Mouse (Mus musculus) neural tube, embryonic 13.5 days (tissue): ENCODE measurements around the gene Mef2c. TPM values are rescaled to one million over a fixed set of nuclear protein-coding genes. Genes with fewer than 3 reads are reported as not detected.

ENCODE experiments used
- ATAC-seq: fragments of 200-750 bp; cut with Nextera tagmentation; 2 replicates; pipeline ENCODE4 v1.8.0; 2017; ENCODE audit warnings: low read depth, mild to moderate bottlenecking, moderate TSS enrichment, moderate library complexity
- H3K27ac ChIP-seq: fragments of 300-500 bp; sonication (generic); replicated peaks from 2 replicates; pipeline ENCODE4 v1.5.1; 2015; ENCODE audit warnings: moderate library complexity, mild to moderate bottlenecking, inconsistent platforms
- H3K27me3 ChIP-seq: fragments of 300-500 bp; sonication (generic); 2 replicates; pipeline ENCODE4 v1.6.1; 2015; ENCODE audit warnings: mild to moderate bottlenecking, inconsistent platforms
- H3K36me3 ChIP-seq: fragments of 300-500 bp; sonication (generic); 2 replicates; pipeline ENCODE4 v1.6.1; 2015; ENCODE audit warnings: mild to moderate bottlenecking, inconsistent platforms
- H3K4me1 ChIP-seq: fragments of 300-500 bp; sonication (generic); replicated peaks from 2 replicates; pipeline ENCODE4 v1.6.1; 2015; ENCODE audit warnings: inconsistent platforms
- H3K4me2 ChIP-seq: fragments of 300-500 bp; sonication (generic); 2 replicates; pipeline ENCODE4 v1.6.1; 2015; ENCODE audit warnings: inconsistent platforms, mild to moderate bottlenecking, moderate library complexity
- H3K4me3 ChIP-seq: fragments of 300-500 bp; sonication (generic); 2 replicates; pipeline ENCODE4 v1.5.1; 2015; ENCODE audit warnings: mild to moderate bottlenecking, inconsistent platforms
- H3K9ac ChIP-seq: fragments of 300-500 bp; sonication (generic); 2 replicates; pipeline ENCODE4 v1.6.1; 2015; ENCODE audit warnings: moderate library complexity, mild to moderate bottlenecking, inconsistent platforms
- H3K9me3 ChIP-seq: fragments of 300-500 bp; sonication (generic); 2 replicates; pipeline ENCODE4 v1.6.1; 2016; ENCODE audit warnings: inconsistent platforms
- WGBS: fragments of 180-500 bp; shearing (Covaris S2); methylation state at CpG from one replicate; pipeline ENCODE4 v1.1.7; 2015; 5-methylcytosine and 5-hydroxymethylcytosine counted together
- polyA plus RNA-seq: library from polyadenylated mRNA; unstranded; fragments of >200 nt; fragmentation: Nextera tagmentation; extraction: Ambion mirVana; gene quantifications from 2 replicates; pipeline ENCODE4 v1.2.1, GENCODE M21; 2015

Mef2c gene
- polyA plus RNA-seq, 1 experiment from 2014 or later, result 31.6 TPM

DNA sequence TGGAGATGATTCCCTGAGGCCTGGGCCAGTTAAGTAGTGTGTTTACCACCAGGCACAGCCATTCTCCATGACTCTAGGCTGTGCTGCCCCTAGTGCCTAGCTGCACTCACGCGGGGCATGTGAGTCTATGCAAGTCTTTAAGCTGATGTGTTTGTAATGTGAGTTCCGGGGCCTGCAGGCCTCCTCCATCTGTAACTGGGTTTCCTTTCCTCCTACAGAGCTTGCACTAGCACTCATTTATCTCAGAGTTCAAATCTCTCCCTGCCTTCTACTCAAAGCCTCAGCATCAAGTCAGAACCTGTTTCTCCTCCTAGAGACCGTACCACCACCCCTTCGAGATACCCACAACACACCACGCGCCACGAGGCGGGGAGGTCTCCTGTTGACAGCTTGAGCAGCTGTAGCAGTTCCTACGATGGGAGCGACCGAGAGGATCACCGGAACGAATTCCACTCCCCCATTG, 158.3 kb downstream of the Mef2c start:
- Histone ChIP-seq H3K9ac (peak overlapping the region; percentile 5; the same call in 1 of the 2 replicates), H3K27me3 (no peaks in the 10 kb centered on the region), H3K27ac (no peak overlapping the region), H3K4me1 (peaks cover 13% of the 10 kb centered on the region), H3K4me3 (no peak overlapping the region), H3K36me3 (no peaks in the 10 kb centered on the region), H3K4me2 (peak overlapping the region; percentile 18; the same call in 1 of the 2 replicates), H3K9me3 (no peaks in the 10 kb centered on the region)
- 0 out of 2 replicates have a peak, but pooled peaks have one; percentile 44 for ATAC-seq
- WGBS, result 44% methylated on average over 14 of the region's 14 CpGs

DNA sequence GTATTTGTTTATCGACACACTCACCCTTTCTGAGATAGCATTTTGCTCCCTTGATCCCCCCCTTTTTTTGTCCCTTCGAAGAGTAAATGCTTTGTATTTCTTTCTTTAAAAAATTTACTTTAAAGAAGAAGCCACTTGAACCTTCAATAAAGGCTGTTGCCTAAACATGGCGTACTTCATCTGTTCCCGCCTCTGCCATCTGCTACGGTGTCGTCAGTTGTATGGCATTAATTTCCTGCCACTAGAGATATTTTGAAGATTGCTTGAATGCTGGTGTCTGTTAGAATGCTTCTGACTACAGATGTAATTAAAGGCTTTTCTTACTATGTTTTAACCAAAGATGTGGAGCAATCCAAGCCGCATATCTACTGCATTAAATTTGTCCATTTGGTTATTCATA, 162.3 kb downstream of the Mef2c start:
- H3K9ac ChIP-seq, result no peak overlapping the region
- ATAC-seq, result no peak
- WGBS, result 89% methylated on average over 7 of the region's 7 CpGs
- H3K4me1 ChIP-seq, result peaks cover 9% of the 10 kb centered on the region
- no peak overlapping the region for H3K4me2 ChIP-seq
- no peak overlapping the region for H3K27ac ChIP-seq
- no peaks in the 10 kb centered on the region for H3K27me3 ChIP-seq
- no peaks in the 10 kb centered on the region for H3K36me3 ChIP-seq
- no peaks in the 10 kb centered on the region for H3K9me3 ChIP-seq
- H3K4me3 ChIP-seq, result no peak overlapping the region

DNA sequence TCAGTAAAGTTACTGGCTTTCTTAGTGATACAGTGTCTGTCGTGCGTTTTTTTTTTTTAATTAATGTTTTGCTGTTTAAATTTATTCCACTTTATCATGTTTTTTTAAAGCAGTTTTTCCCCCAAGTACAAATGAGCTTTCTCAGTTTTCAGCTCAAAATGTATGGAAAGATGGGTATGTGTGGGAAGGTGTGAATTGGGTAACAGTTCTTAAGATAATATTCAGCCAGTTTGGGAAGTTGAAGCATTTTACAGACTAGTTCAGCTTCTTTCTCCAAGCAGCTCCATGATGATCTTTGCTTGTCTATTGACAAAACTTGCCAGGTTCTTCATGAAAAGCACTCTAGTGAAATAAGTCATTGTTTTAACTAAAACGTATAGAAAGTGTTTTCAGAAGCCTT, 163.2 kb downstream of the Mef2c start:
- ATAC-seq, result no peak
- WGBS, result 90% methylated on average over 3 of the region's 3 CpGs

DNA sequence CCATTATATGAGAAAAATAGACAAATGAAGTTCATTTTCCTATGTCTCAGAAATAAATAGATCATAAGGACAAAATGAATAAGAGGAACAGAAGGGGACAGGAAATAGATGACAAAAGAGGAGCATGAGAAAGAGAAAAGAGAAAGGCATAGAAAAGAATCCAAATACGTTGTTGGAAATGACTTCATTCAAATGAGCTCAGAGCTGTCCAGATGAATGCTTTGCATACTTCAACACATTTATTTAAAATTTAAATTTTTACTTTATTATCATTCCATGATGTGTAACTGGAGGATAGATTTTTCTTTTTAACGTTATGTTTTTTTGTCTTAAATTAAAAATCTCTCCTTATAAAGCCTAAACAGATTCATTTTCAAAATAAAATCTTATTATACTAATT, 203.8 kb downstream of the Mef2c start:
- Histone ChIP-seq H3K9me3 (no peaks in the 10 kb centered on the region), H3K36me3 (no peaks in the 10 kb centered on the region), H3K4me3 (no peak overlapping the region), H3K27me3 (peaks cover 1% of the 10 kb centered on the region), H3K4me2 (no peak overlapping the region), H3K4me1 (peaks cover under 1% of the 10 kb centered on the region), H3K27ac (no peak overlapping the region), H3K9ac (no peak overlapping the region)
- no peak for ATAC-seq
- 78% methylated on average over 2 of the region's 2 CpGs for WGBS

More for the DNA sequence above, 163.2 kb downstream of the Mef2c start:
- no peaks in the 10 kb centered on the region for H3K9me3 ChIP-seq
- H3K4me1 ChIP-seq, result peaks cover 4% of the 10 kb centered on the region; the same call in 1 of the 2 replicates
- no peak overlapping the region for H3K27ac ChIP-seq
- no peaks in the 10 kb centered on the region for H3K36me3 ChIP-seq
- H3K4me2 ChIP-seq, result no peak overlapping the region
- H3K4me3 ChIP-seq, result no peak overlapping the region
- no peak overlapping the region for H3K9ac ChIP-seq
- no peaks in the 10 kb centered on the region for H3K27me3 ChIP-seq

DNA sequence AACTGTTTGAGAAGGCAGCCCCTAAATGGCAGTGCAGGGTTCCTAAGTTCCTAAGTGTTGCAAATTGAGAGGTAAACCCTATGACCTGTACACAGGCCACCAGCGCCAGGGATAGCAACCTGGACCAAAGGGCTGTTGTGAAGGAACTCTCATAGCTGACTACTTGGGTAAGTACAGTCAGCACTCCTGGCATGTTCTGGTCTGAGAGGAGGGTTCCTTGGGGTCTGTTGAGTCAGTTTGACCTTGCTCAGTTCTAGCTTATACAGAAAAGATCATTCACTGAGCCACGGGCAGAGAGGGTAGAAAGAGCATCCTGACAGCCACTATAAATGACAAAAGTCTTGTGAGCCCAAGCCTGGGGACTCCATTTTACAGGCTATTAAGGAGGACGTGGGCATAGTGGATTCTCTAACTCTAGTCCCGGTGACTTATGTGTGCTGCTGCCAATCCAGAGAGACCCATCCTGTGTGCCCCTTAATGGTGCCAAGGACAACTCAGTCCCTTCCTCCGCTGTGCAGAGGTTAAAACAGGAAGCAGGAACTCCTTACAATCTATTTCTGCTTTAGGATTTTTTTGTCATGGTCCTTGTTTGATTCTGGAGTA, 209.0 kb downstream of the Mef2c start:
- Histone ChIP-seq H3K9me3 (no peaks in the 10 kb centered on the region), H3K4me2 (peak overlapping the region; percentile 69), H3K27me3 (peaks cover 17% of the 10 kb centered on the region), H3K36me3 (no peaks in the 10 kb centered on the region), H3K4me3 (0 out of 2 replicates have a peak overlapping the region, but pooled peaks have one; percentile 84), H3K27ac (peak overlapping the region; percentile 20), H3K9ac (peak overlapping the region; percentile 1; the same call in 1 of the 2 replicates), H3K4me1 (peaks cover 38% of the 10 kb centered on the region)
- 11% methylated on average over 5 of the region's 5 CpGs for WGBS
- no peak for ATAC-seq

DNA sequence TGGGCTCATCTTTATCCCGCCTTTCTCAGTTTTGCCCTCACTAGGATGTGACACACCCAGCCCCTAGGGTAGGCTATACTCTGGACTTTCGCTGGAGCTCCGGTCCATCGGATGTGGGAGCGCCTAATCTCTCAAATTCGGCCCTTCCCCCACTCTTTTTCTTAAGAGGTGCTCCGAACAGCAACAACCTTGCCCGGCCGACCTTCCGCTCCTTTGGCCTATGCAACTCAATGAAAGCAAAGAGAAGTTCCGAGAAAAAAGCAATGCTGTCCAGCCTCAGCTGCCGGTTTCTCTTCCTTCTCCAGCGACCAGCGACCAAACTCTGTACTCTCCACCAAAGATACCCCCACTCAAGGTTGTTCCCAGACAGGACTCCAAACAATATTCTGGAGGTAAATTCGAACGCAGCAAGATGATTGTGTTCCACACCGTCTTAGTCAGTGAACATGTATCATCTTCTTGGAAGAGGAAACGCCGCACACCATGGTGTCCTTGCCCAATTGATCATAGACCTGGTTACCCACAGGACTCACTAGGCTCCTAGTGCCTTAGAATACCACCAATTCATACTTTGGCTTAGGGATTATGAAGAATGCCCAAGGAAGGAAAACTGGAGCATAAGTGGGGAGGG, 209.9 kb downstream of the Mef2c start:
- Histone ChIP-seq H3K4me3 (peak overlapping the region; percentile 84), H3K4me2 (peak overlapping the region; percentile 69), H3K9ac (peak overlapping the region; percentile 100), H3K27me3 (peaks cover 25% of the 10 kb centered on the region), H3K27ac (peak overlapping the region; percentile 100), H3K9me3 (no peaks in the 10 kb centered on the region), H3K4me1 (peaks cover 47% of the 10 kb centered on the region), H3K36me3 (no peaks in the 10 kb centered on the region)
- no peak for ATAC-seq
- WGBS, result 1% methylated on average over 19 of the region's 19 CpGs

DNA sequence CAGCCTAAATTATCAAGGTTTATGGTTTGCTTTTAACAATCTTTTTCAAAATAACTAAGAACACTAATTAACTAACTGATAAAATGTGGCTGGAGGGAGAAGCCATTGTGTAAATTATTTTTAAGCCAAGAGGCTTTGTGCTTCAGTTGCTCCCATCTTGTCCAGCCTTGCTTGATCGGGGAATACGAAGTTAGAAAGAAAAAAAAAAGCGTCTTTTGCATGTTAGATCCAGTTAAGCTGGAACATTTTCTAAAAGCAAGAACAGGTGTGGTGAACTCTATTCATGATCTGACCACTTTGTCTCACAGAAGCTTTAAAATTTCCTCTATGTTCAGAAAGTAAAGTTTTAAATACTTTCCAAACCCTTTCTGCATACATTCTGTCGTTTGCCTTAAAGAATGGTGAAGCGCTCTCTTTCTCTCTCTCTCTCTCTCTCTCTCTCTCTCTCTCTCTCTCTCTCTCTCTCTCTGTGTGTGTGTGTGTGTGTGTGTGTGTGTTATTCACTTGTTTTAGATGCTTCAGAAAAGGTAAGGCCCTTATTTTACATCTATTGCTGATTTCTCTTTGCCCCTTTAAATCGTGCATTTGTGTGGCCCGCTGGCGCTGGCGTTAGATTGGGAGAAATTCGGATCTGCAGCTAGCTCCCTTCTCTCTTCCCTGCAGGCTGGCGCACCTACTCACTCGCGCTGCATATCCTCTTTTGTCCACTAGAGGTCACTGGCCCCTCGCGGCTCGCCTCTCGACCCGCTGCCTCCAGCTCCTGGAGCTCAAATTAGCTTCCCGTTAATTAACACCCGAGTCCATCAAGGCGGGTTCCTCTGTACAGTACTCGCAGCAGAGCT, 210.9 kb downstream of the Mef2c start:
- ATAC-seq, result peak; percentile 90
- peaks cover 51% of the 10 kb centered on the region for H3K4me1 ChIP-seq
- H3K36me3 ChIP-seq, result no peaks in the 10 kb centered on the region
- peaks cover 25% of the 10 kb centered on the region for H3K27me3 ChIP-seq
- H3K27ac ChIP-seq, result peak overlapping the region; percentile 100
- no peaks in the 10 kb centered on the region for H3K9me3 ChIP-seq
- peak overlapping the region; percentile 84 for H3K4me3 ChIP-seq
- H3K4me2 ChIP-seq, result peak overlapping the region; percentile 69
- 1% methylated on average over 22 of the region's 22 CpGs for WGBS
- peak overlapping the region; percentile 100 for H3K9ac ChIP-seq

DNA sequence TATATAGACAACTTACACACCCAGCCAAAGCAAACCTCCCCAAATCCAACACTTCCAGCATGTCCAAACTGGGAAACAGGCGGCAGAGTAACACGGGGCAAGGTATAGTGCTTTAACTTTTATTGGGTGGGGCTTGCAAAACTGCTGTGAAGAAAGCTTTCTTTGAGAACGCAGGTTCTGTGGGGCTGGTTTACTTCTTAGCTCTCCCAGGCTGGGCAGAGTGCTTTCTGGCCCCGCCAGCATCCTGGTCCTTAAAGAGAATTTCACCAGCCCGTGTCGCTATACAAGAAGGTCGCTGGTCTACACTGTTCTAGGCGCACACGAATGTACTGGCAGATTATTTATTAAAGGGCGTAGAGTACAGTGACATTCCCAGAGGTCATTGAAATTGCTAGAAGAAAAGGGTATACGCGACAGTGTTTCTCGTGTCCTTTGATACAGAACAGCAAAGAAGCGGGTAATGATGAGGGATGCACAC, 211.5 kb downstream of the Mef2c start:
- Histone ChIP-seq H3K9me3 (no peaks in the 10 kb centered on the region), H3K4me2 (peak overlapping the region; percentile 69), H3K36me3 (no peaks in the 10 kb centered on the region), H3K27me3 (peaks cover 25% of the 10 kb centered on the region), H3K27ac (peak overlapping the region; percentile 100), H3K9ac (peak overlapping the region; percentile 100), H3K4me1 (peaks cover 51% of the 10 kb centered on the region), H3K4me3 (peak overlapping the region; percentile 84)
- 2% methylated on average over 14 of the region's 14 CpGs for WGBS
- ATAC-seq, result peak; percentile 57

DNA sequence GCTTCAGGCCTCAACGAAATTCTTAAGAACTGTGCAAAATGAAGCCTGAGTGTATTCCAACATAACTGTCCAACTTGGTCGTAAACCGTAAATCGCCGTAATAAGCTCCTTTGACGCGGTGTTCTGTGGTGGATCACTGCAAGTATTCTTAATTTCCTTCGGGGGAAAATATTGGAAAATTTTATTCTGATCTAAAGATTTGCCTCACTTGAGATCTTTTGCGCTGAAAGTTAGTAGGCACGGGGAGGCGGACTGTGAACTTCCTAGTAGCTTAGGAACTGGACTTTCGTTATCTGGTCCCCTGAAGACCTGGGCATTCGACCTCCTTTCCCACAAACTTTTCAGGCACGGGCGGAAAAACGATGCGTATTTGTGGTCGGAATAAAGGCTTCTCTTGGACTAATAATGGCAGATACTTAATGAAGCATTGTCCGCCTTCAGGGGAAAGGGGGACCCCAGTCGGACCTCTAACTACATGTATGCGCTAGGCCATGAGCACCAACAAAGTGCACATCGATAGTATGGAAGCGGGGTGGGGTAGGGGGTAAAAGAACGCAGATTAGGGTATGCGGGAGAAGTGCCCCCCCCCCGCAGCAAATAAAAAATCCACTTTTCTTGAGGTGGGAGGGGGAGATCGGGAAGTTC, 212.3 kb downstream of the Mef2c start:
- 2% methylated on average over 27 of the region's 27 CpGs for whole genome bisulfite sequencing
- no peaks in the 10 kb centered on the region for H3K9me3 ChIP-seq
- H3K27ac ChIP-seq, result peak overlapping the region; percentile 100
- peaks cover 54% of the 10 kb centered on the region for H3K4me1 ChIP-seq
- ATAC-seq, result no peak
- H3K27me3 ChIP-seq, result peaks cover 25% of the 10 kb centered on the region
- peak overlapping the region; percentile 100 for H3K9ac ChIP-seq
- H3K4me3 ChIP-seq, result peak overlapping the region; percentile 84
- H3K36me3 ChIP-seq, result no peaks in the 10 kb centered on the region
- H3K4me2 ChIP-seq, result peak overlapping the region; percentile 69
